Mouse (Mus musculus): ENCODE data around the gene Ksr1. TPM values are rescaled to one million over a fixed set of nuclear protein-coding genes. Genes with fewer than 3 reads are reported as not detected.
A peak's percentile ranks its signal among the peaks of the same experiment; 100 is the strongest.

Ksr1 gene
- polyA plus RNA-seq, 1 experiment from 2014 or later = 3.8 TPM

- H3K27me3 ChIP-seq (ENCODE audit: insufficient read depth, low read length) = no peaks in the 10 kb centered on the region
- no peaks in the 10 kb centered on the region for H3K9me3 ChIP-seq (ENCODE audit: low read length)
- no peak overlapping the region for H3K27ac ChIP-seq (ENCODE audit: low read length)
- ATAC-seq (ENCODE audit: low FRiP score, low TSS enrichment) = no peak
- H3K4me3 ChIP-seq (ENCODE audit: low read length) = no peak overlapping the region
- H3K9ac ChIP-seq (replicated peaks; ENCODE audit: low read length) = no peak overlapping the region
- H3K4me1 ChIP-seq (ENCODE audit: insufficient read depth, low read length) = peaks cover 43% of the 10 kb centered on the region; the same call in 1 of the 2 replicates
- H3K36me3 ChIP-seq (ENCODE audit: insufficient read depth, low read length) = no peaks in the 10 kb centered on the region
- no peak overlapping the region for H3K4me2 ChIP-seq (replicated peaks; ENCODE audit: low read depth, low read length)
- 22% methylated on average over 6 of the region's 6 CpGs for WGBS
Measured at GRCm38 (mm10) chr11:79114061-79114460, 32.1 kb downstream of the Ksr1 start.

- no peak for ATAC-seq (ENCODE audit: low FRiP score, low TSS enrichment)
- Histone ChIP-seq H3K27me3 (ENCODE audit: insufficient read depth, low read length) (no peaks in the 10 kb centered on the region), H3K9ac (replicated peaks; ENCODE audit: low read length) (no peak overlapping the region), H3K4me2 (replicated peaks; ENCODE audit: low read depth, low read length) (no peak overlapping the region), H3K36me3 (ENCODE audit: insufficient read depth, low read length) (no peaks in the 10 kb centered on the region), H3K9me3 (ENCODE audit: low read length) (no peaks in the 10 kb centered on the region), H3K4me1 (ENCODE audit: insufficient read depth, low read length) (peaks cover 36% of the 10 kb centered on the region; the same call in 1 of the 2 replicates), H3K27ac (ENCODE audit: low read length) (no peak overlapping the region), H3K4me3 (ENCODE audit: low read length) (no peak overlapping the region)
- 80% methylated on average over 4 of the region's 4 CpGs for WGBS
Measured at GRCm38 (mm10) chr11:79113397-79113796, 32.8 kb downstream of the Ksr1 start.

GRCm38 (mm10) chr11:79112559-79113302 lies 33.5 kb downstream of the Ksr1 start:
- no peak overlapping the region for H3K9ac ChIP-seq (replicated peaks; ENCODE audit: low read length)
- no peaks in the 10 kb centered on the region for H3K36me3 ChIP-seq (ENCODE audit: insufficient read depth, low read length)
- no peaks in the 10 kb centered on the region for H3K27me3 ChIP-seq (ENCODE audit: insufficient read depth, low read length)
- H3K27ac ChIP-seq (ENCODE audit: low read length) = no peak overlapping the region
- no peak for ATAC-seq (ENCODE audit: low FRiP score, low TSS enrichment)
- H3K9me3 ChIP-seq (ENCODE audit: low read length) = no peaks in the 10 kb centered on the region
- H3K4me3 ChIP-seq (ENCODE audit: low read length) = no peak overlapping the region
- H3K4me1 ChIP-seq (ENCODE audit: insufficient read depth, low read length) = peaks cover 36% of the 10 kb centered on the region; the same call in 1 of the 2 replicates
- no peak overlapping the region for H3K4me2 ChIP-seq (replicated peaks; ENCODE audit: low read depth, low read length)
- 60% methylated on average over 19 of the region's 19 CpGs for WGBS

- WGBS = 85% methylated on average over 10 of the region's 10 CpGs
- Histone ChIP-seq H3K27me3 (ENCODE audit: insufficient read depth, low read length) (no peaks in the 10 kb centered on the region), H3K36me3 (ENCODE audit: insufficient read depth, low read length) (no peaks in the 10 kb centered on the region), H3K9ac (replicated peaks; ENCODE audit: low read length) (no peak overlapping the region), H3K4me1 (ENCODE audit: insufficient read depth, low read length) (peaks cover 33% of the 10 kb centered on the region; the same call in 1 of the 2 replicates), H3K4me3 (ENCODE audit: low read length) (no peak overlapping the region), H3K4me2 (replicated peaks; ENCODE audit: low read depth, low read length) (no peak overlapping the region), H3K9me3 (ENCODE audit: low read length) (no peaks in the 10 kb centered on the region), H3K27ac (ENCODE audit: low read length) (no peak overlapping the region)
- ATAC-seq (ENCODE audit: low FRiP score, low TSS enrichment) = no peak
Measured at GRCm38 (mm10) chr11:79111864-79112558, 34.2 kb downstream of the Ksr1 start.

GRCm38 (mm10) chr11:79110446-79110845 lies 35.8 kb downstream of the Ksr1 start:
- 77% methylated on average over 4 of the region's 4 CpGs for WGBS
- H3K4me2 ChIP-seq (replicated peaks; ENCODE audit: low read depth, low read length) = no peak overlapping the region

GRCm38 (mm10) chr11:79107934-79108333 lies 38.3 kb downstream of the Ksr1 start:
- no peaks in the 10 kb centered on the region for H3K36me3 ChIP-seq (ENCODE audit: insufficient read depth, low read length)
- 85% methylated on average over 11 of the region's 11 CpGs for WGBS
- H3K4me3 ChIP-seq (ENCODE audit: low read length) = no peak overlapping the region

More at GRCm38 (mm10) chr11:79110446-79110845, 35.8 kb downstream of the Ksr1 start:
- ATAC-seq (ENCODE audit: low FRiP score, low TSS enrichment) = no peak
- H3K4me3 ChIP-seq (ENCODE audit: low read length) = no peak overlapping the region
- H3K9me3 ChIP-seq (ENCODE audit: low read length) = no peaks in the 10 kb centered on the region
- no peak overlapping the region for H3K9ac ChIP-seq (replicated peaks; ENCODE audit: low read length)
- peaks cover 23% of the 10 kb centered on the region; the same call in 1 of the 2 replicates for H3K4me1 ChIP-seq (ENCODE audit: insufficient read depth, low read length)
- no peaks in the 10 kb centered on the region for H3K27me3 ChIP-seq (ENCODE audit: insufficient read depth, low read length)
- no peak overlapping the region for H3K27ac ChIP-seq (ENCODE audit: low read length)
- no peaks in the 10 kb centered on the region for H3K36me3 ChIP-seq (ENCODE audit: insufficient read depth, low read length)

GRCm38 (mm10) chr11:79104998-79105397 lies 41.2 kb downstream of the Ksr1 start:
- no peaks in the 10 kb centered on the region for H3K27me3 ChIP-seq (ENCODE audit: insufficient read depth, low read length)
- peaks cover 26% of the 10 kb centered on the region for H3K4me1 ChIP-seq (ENCODE audit: insufficient read depth, low read length)
- no peak overlapping the region for H3K4me2 ChIP-seq (replicated peaks; ENCODE audit: low read depth, low read length)
- WGBS = 71% methylated on average over 6 of the region's 6 CpGs
- no peaks in the 10 kb centered on the region for H3K36me3 ChIP-seq (ENCODE audit: insufficient read depth, low read length)
- H3K27ac ChIP-seq (ENCODE audit: low read length) = no peak overlapping the region
- H3K9me3 ChIP-seq (ENCODE audit: low read length) = no peaks in the 10 kb centered on the region
- no peak overlapping the region for H3K4me3 ChIP-seq (ENCODE audit: low read length)
- no peak overlapping the region for H3K9ac ChIP-seq (replicated peaks; ENCODE audit: low read length)
- ATAC-seq (ENCODE audit: low FRiP score, low TSS enrichment) = no peak

More at GRCm38 (mm10) chr11:79107934-79108333, 38.3 kb downstream of the Ksr1 start:
- H3K9ac ChIP-seq (replicated peaks; ENCODE audit: low read length) = no peak overlapping the region
- H3K27ac ChIP-seq (ENCODE audit: low read length) = no peak overlapping the region
- H3K4me1 ChIP-seq (ENCODE audit: insufficient read depth, low read length) = peaks cover 28% of the 10 kb centered on the region
- H3K4me2 ChIP-seq (replicated peaks; ENCODE audit: low read depth, low read length) = no peak overlapping the region
- no peaks in the 10 kb centered on the region for H3K9me3 ChIP-seq (ENCODE audit: low read length)
- ATAC-seq (ENCODE audit: low FRiP score, low TSS enrichment) = no peak
- no peaks in the 10 kb centered on the region for H3K27me3 ChIP-seq (ENCODE audit: insufficient read depth, low read length)

- no peak for ATAC-seq (ENCODE audit: low FRiP score, low TSS enrichment)
- 49% methylated on average over 6 of the region's 6 CpGs for WGBS
- Histone ChIP-seq H3K9me3 (ENCODE audit: low read length) (no peaks in the 10 kb centered on the region), H3K4me3 (ENCODE audit: low read length) (no peak overlapping the region), H3K9ac (replicated peaks; ENCODE audit: low read length) (no peak overlapping the region), H3K27ac (ENCODE audit: low read length) (no peak overlapping the region), H3K36me3 (ENCODE audit: insufficient read depth, low read length) (no peaks in the 10 kb centered on the region), H3K4me2 (replicated peaks; ENCODE audit: low read depth, low read length) (no peak overlapping the region), H3K27me3 (ENCODE audit: insufficient read depth, low read length) (no peaks in the 10 kb centered on the region), H3K4me1 (ENCODE audit: insufficient read depth, low read length) (peaks cover 24% of the 10 kb centered on the region)
Measured at GRCm38 (mm10) chr11:79104538-79104937, 41.7 kb downstream of the Ksr1 start.

- 89% methylated on average over 11 of the region's 11 CpGs for WGBS
- no peak for ATAC-seq (ENCODE audit: low FRiP score, low TSS enrichment)
- no peak overlapping the region for H3K4me2 ChIP-seq (replicated peaks; ENCODE audit: low read depth, low read length)
- H3K4me1 ChIP-seq (ENCODE audit: insufficient read depth, low read length) = peaks cover 28% of the 10 kb centered on the region
- H3K9me3 ChIP-seq (ENCODE audit: low read length) = no peaks in the 10 kb centered on the region
- no peak overlapping the region for H3K4me3 ChIP-seq (ENCODE audit: low read length)
- no peaks in the 10 kb centered on the region for H3K27me3 ChIP-seq (ENCODE audit: insufficient read depth, low read length)
- no peak overlapping the region for H3K27ac ChIP-seq (ENCODE audit: low read length)
- H3K36me3 ChIP-seq (ENCODE audit: insufficient read depth, low read length) = no peaks in the 10 kb centered on the region
- H3K9ac ChIP-seq (replicated peaks; ENCODE audit: low read length) = no peak overlapping the region
Measured at GRCm38 (mm10) chr11:79104096-79104495, 42.1 kb downstream of the Ksr1 start.

- no peak overlapping the region for H3K4me3 ChIP-seq (ENCODE audit: low read length)
- ATAC-seq (ENCODE audit: low FRiP score, low TSS enrichment) = peak; percentile 53
- H3K9ac ChIP-seq (replicated peaks; ENCODE audit: low read length) = peak overlapping the region; percentile 30; the same call in 1 of the 2 replicates
- 32% methylated on average over 5 of the region's 5 CpGs for WGBS
- H3K27ac ChIP-seq (ENCODE audit: low read length) = no peak overlapping the region
- peaks cover 35% of the 10 kb centered on the region for H3K4me1 ChIP-seq (ENCODE audit: insufficient read depth, low read length)
- no peaks in the 10 kb centered on the region for H3K27me3 ChIP-seq (ENCODE audit: insufficient read depth, low read length)
- no peaks in the 10 kb centered on the region for H3K36me3 ChIP-seq (ENCODE audit: insufficient read depth, low read length)
- H3K4me2 ChIP-seq (replicated peaks; ENCODE audit: low read depth, low read length) = peak overlapping the region; percentile 16
- no peaks in the 10 kb centered on the region for H3K9me3 ChIP-seq (ENCODE audit: low read length)
Measured at GRCm38 (mm10) chr11:79103461-79103869, 42.7 kb downstream of the Ksr1 start.
